Mouse (Mus musculus) stomach, embryonic 14.5 days (tissue): ENCODE results near the gene Hcfc2. TPM values are rescaled to one million over a fixed set of nuclear protein-coding genes. Genes with fewer than 3 reads are reported as not detected.

Experiments
- ATAC-seq: fragments of 200-750 bp; cut with Nextera tagmentation; 2 replicates; pipeline ENCODE4 v1.8.0; 2017; ENCODE audit warnings: low read depth, moderate TSS enrichment; ENCODE audit not compliant: insufficient number of reproducible peaks, insufficient read depth, low FRiP score
- H3K27ac ChIP-seq: fragments of 300-500 bp; sonication (generic); 2 replicates; pipeline ENCODE4 v1.5.1; 2014; ENCODE audit warnings: mild to moderate bottlenecking, low read length, moderate library complexity, mixed read lengths
- H3K27me3 ChIP-seq: fragments of 300-500 bp; sonication (generic); 2 replicates; pipeline ENCODE4 v1.6.1; 2014; ENCODE audit warnings: low read length, control low read depth, mixed read lengths; ENCODE audit not compliant: control insufficient read depth, insufficient read depth
- H3K36me3 ChIP-seq: fragments of 300-500 bp; sonication (generic); 2 replicates; pipeline ENCODE4 v1.6.1; 2014; ENCODE audit warnings: mild to moderate bottlenecking, control low read depth, low read length, moderate library complexity, mixed read lengths; ENCODE audit not compliant: control insufficient read depth, insufficient read depth
- H3K4me1 ChIP-seq: fragments of 300-500 bp; sonication (generic); 2 replicates; pipeline ENCODE4 v1.6.1; 2014; ENCODE audit warnings: low read length, control low read depth, mixed read lengths; ENCODE audit not compliant: control insufficient read depth, insufficient read depth
- H3K4me2 ChIP-seq: fragments of 300-500 bp; sonication (generic); replicated peaks from 2 replicates; pipeline ENCODE4 v1.6.1; 2014; ENCODE audit warnings: low read depth, low read length, control low read depth
- H3K4me3 ChIP-seq: fragments of 300-500 bp; sonication (generic); 2 replicates; pipeline ENCODE4 v1.5.1; 2014; ENCODE audit warnings: low read depth, low read length, control low read depth
- H3K9ac ChIP-seq: fragments of 300-500 bp; sonication (generic); replicated peaks from 2 replicates; pipeline ENCODE4 v1.6.1; 2014; ENCODE audit warnings: low read depth, mild to moderate bottlenecking, control low read depth, low read length, moderate library complexity, mixed read lengths
- H3K9me3 ChIP-seq: fragments of 300-500 bp; sonication (generic); 2 replicates; pipeline ENCODE4 v1.6.1; 2016; ENCODE audit warnings: low read depth, low read length, control low read depth; ENCODE audit not compliant: control insufficient read depth
- WGBS: fragments of 180-500 bp; shearing (Covaris S2); extraction: QIAGEN DNeasy Blood & Tissue Kit; methylation state at CpG from one replicate; pipeline ENCODE4 v1.1.7; 2014; 5-methylcytosine and 5-hydroxymethylcytosine counted together
- polyA plus RNA-seq: library from polyadenylated mRNA; unstranded; fragments of >200 nt; fragmentation: Nextera tagmentation; extraction: Ambion mirVana; gene quantifications from 2 replicates; pipeline ENCODE4 v1.2.1, GENCODE M21; 2014

Gene Hcfc2
- polyA plus RNA-seq = 34.3 and 37.1 TPM in 2 replicates

GRCm38 (mm10) chr10:82695956-82696355 lies at the start of gene Hcfc2:
Gene Hcfc2, plus strand, starts transcription at chr10:82696160.
- Histone ChIP-seq H3K4me3 (no peak within 1 kb of the TSS), H3K4me1 (peaks cover 6% of the 10 kb centered on the region; the same call in 1 of the 2 replicates), H3K9me3 (no peaks in the 10 kb centered on the region), H3K27me3 (no peaks in the 10 kb centered on the region), H3K9ac (no peak within 1 kb of the TSS), H3K36me3 (0 out of 2 replicates have a peak, but pooled peaks cover under 1% of the 10 kb centered on the region), H3K27ac (no peak within 1 kb of the TSS), H3K4me2 (no peak within 1 kb of the TSS)
- 54% methylated on average over 5 of the region's 5 CpGs for WGBS
- no peak for ATAC-seq

DNA sequence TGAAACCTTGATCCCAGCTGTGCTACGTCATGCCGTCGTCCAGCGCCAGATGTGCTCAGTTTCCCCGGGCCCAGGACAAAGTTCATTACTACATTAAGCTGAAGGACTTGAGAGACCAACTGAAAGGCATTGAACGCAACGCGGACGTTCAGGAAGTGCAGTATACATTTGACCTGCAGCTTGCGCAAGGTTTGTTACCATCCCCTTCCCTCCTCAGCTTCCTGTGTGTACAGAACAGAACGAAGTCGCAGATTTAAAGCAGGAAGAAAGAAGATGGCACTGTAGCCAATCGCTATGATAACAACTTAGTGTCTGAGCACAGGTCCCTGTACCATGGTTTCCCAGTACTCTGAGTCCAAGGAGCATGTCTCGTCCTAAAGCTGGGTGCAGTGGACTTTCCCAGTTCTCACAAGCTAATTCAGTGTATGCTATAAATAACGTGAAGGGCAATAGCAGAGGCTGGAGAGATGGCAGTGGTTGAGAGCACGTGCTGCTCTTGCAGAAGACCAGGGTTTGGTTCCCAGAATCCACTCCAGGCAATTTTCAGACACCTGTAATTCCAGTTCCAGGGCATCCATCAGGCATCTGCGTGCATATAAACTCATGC lies 48.7 kb upstream of the Hcfc2 start:
- Histone ChIP-seq H3K27ac (no peak overlapping the region), H3K4me1 (no peaks in the 10 kb centered on the region), H3K9me3 (no peaks in the 10 kb centered on the region), H3K9ac (no peak overlapping the region), H3K4me2 (no peak overlapping the region), H3K36me3 (peaks cover 54% of the 10 kb centered on the region), H3K27me3 (no peaks in the 10 kb centered on the region), H3K4me3 (no peak overlapping the region)
- 70% methylated on average over 17 of the region's 17 CpGs for WGBS
- ATAC-seq = no peak

DNA sequence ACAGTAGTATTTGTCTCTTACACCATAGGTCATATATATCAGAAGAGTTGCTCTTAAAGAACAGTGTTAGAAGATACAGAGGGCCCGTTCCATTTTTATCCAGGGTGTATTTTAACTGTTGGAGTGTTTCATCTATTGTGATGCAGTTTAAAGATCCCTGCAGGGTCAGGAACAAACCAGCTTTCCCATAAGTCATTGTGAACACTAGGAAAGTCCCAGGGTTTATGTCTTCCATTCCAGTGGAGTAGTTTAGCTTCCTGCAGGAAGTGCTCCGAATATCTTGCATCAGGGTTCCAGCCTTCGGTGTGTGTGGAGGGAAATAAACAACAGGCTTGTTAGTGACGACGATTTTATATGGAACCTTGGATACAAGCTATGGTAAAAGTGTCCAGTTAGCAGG lies 44.7 kb upstream of the Hcfc2 start:
- H3K4me3 ChIP-seq = no peak overlapping the region
- H3K4me2 ChIP-seq = no peak overlapping the region
- no peaks in the 10 kb centered on the region for H3K9me3 ChIP-seq
- no peaks in the 10 kb centered on the region for H3K4me1 ChIP-seq
- no peaks in the 10 kb centered on the region for H3K27me3 ChIP-seq
- WGBS = 89% methylated on average over 5 of the region's 5 CpGs
- no peak overlapping the region for H3K27ac ChIP-seq
- ATAC-seq = no peak
- peaks cover 26% of the 10 kb centered on the region for H3K36me3 ChIP-seq
- H3K9ac ChIP-seq = no peak overlapping the region

DNA sequence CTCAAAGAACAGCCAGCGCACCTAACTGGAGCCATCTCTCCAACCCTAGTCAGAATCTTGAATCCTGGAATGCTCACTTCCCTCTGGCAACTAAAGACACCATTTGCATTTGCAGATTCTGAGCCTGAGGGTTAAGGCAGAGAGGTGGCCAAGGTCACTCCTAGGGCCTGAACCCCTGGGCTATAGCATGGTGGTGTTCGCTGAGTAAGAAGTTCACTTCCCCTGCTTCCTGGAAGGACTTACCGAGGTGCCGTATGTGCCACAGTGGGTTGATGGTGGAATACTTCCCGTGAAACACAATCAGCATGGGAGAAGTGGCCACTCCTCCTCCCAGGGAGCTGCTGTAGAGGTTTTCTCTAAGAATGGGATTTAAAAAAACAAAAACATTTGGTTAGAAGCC lies 43.3 kb upstream of the Hcfc2 start:
- WGBS = 66% methylated on average over 5 of the region's 5 CpGs
- ATAC-seq = no peak
- no peaks in the 10 kb centered on the region for H3K27me3 ChIP-seq

GRCm38 (mm10) chr10:82654581-82654980 lies 41.4 kb upstream of the Hcfc2 start:
- WGBS = 69% methylated on average over 3 of the region's 3 CpGs

More for the DNA sequence above, 43.3 kb upstream of the Hcfc2 start:
- Histone ChIP-seq H3K4me1 (no peaks in the 10 kb centered on the region), H3K4me2 (no peak overlapping the region), H3K9ac (no peak overlapping the region), H3K4me3 (no peak overlapping the region), H3K27ac (no peak overlapping the region), H3K9me3 (no peaks in the 10 kb centered on the region), H3K36me3 (peaks cover 14% of the 10 kb centered on the region)

GRCm38 (mm10) chr10:82661820-82662219 lies 34.1 kb upstream of the Hcfc2 start:
- ATAC-seq = no peak
- H3K27ac ChIP-seq = no peak overlapping the region
- H3K4me3 ChIP-seq = no peak overlapping the region
- no peaks in the 10 kb centered on the region for H3K9me3 ChIP-seq
- WGBS = 85% methylated on average over 8 of the region's 8 CpGs
- no peak overlapping the region for H3K9ac ChIP-seq
- no peaks in the 10 kb centered on the region for H3K27me3 ChIP-seq
- H3K36me3 ChIP-seq = no peaks in the 10 kb centered on the region
- H3K4me1 ChIP-seq = no peaks in the 10 kb centered on the region
- H3K4me2 ChIP-seq = no peak overlapping the region

More at GRCm38 (mm10) chr10:82654581-82654980, 41.4 kb upstream of the Hcfc2 start:
- no peak overlapping the region for H3K4me2 ChIP-seq
- no peak overlapping the region for H3K27ac ChIP-seq
- H3K4me3 ChIP-seq = no peak overlapping the region
- no peaks in the 10 kb centered on the region for H3K9me3 ChIP-seq
- no peaks in the 10 kb centered on the region for H3K4me1 ChIP-seq
- H3K27me3 ChIP-seq = no peaks in the 10 kb centered on the region
- peaks cover 12% of the 10 kb centered on the region for H3K36me3 ChIP-seq
- ATAC-seq = no peak
- H3K9ac ChIP-seq = no peak overlapping the region

- WGBS = 76% methylated on average over 14 of the region's 14 CpGs
Observed at GRCm38 (mm10) chr10:82662267-82662990, 33.5 kb upstream of the Hcfc2 start.

GRCm38 (mm10) chr10:82663289-82663688 lies 32.7 kb upstream of the Hcfc2 start:
- H3K4me3 ChIP-seq = no peak overlapping the region
- no peaks in the 10 kb centered on the region for H3K36me3 ChIP-seq
- ATAC-seq = no peak
- whole genome bisulfite sequencing = 74% methylated on average over 2 of the region's 2 CpGs
- H3K4me1 ChIP-seq = no peaks in the 10 kb centered on the region
- H3K9ac ChIP-seq = no peak overlapping the region
- no peak overlapping the region for H3K4me2 ChIP-seq
- no peaks in the 10 kb centered on the region for H3K9me3 ChIP-seq
- H3K27ac ChIP-seq = no peak overlapping the region
- H3K27me3 ChIP-seq = no peaks in the 10 kb centered on the region

More at GRCm38 (mm10) chr10:82662267-82662990, 33.5 kb upstream of the Hcfc2 start:
- no peak for ATAC-seq
- H3K9me3 ChIP-seq = no peaks in the 10 kb centered on the region
- H3K4me1 ChIP-seq = no peaks in the 10 kb centered on the region
- no peak overlapping the region for H3K9ac ChIP-seq
- H3K27ac ChIP-seq = no peak overlapping the region
- H3K27me3 ChIP-seq = no peaks in the 10 kb centered on the region
- H3K4me2 ChIP-seq = no peak overlapping the region
- no peak overlapping the region for H3K4me3 ChIP-seq
- H3K36me3 ChIP-seq = no peaks in the 10 kb centered on the region
